Mouse (Mus musculus) liver, adult 2 months (tissue): ENCODE measurements at regions not wholly inside any gene's neighbourhood (a gene's known extent, or its start where the extent isn't known, plus 50 kb on each side); places are given as distances from the start of the nearest gene placed in this dataset.

ENCODE experiments used
- DNase-seq: peaks from one replicate; pipeline ENCODE4 v3.0.0-alpha.2; 2011; ENCODE audit warnings: low read depth, low spot score; ENCODE audit errors: extremely low read depth
- H3K27ac ChIP-seq: fragments of 200-500 bp; replicated peaks from 2 replicates; pipeline ENCODE4 v1.5.1; 2012; ENCODE audit warnings: low read depth, mild to moderate bottlenecking, control low read depth, inconsistent platforms, low read length; ENCODE audit not compliant: insufficient read depth
- H3K27me3 ChIP-seq: fragments of 200-500 bp; 2 replicates; pipeline ENCODE4 v1.6.1; 2012; ENCODE audit warnings: mild to moderate bottlenecking, moderate library complexity, low read length, inconsistent platforms; ENCODE audit not compliant: control insufficient read depth, insufficient read depth
- H3K36me3 ChIP-seq: fragments of 200-500 bp; 2 replicates; pipeline ENCODE4 v1.6.1; 2012; ENCODE audit warnings: low read length, inconsistent platforms; ENCODE audit not compliant: control insufficient read depth, insufficient read depth
- H3K4me1 ChIP-seq: fragments of 200-500 bp; 2 replicates; pipeline ENCODE4 v1.6.1; 2011; ENCODE audit warnings: low read length; ENCODE audit not compliant: control insufficient read depth, insufficient read depth
- H3K4me3 ChIP-seq: fragments of 200-500 bp; 2 replicates; pipeline ENCODE4 v1.5.1; 2011; ENCODE audit warnings: low read depth, mild to moderate bottlenecking, control low read depth, low read length, moderate library complexity; ENCODE audit not compliant: insufficient read depth
- H3K79me2 ChIP-seq: fragments of 200-500 bp; 2 replicates; pipeline ENCODE4 v1.6.1; 2012; ENCODE audit warnings: inconsistent platforms, mild to moderate bottlenecking, low read length, moderate library complexity; ENCODE audit not compliant: control insufficient read depth, insufficient read depth
- H3K9ac ChIP-seq: fragments of 200-500 bp; 2 replicates; pipeline ENCODE4 v1.6.1; 2012; ENCODE audit warnings: low read depth, mild to moderate bottlenecking, control low read depth, inconsistent platforms, low read length
- CTCF ChIP-seq: fragments of 200-500 bp; IDR thresholded peaks from 2 replicates; pipeline ENCODE4 v1.5.1; 2011; ENCODE audit warnings: low read depth, low read length, control low read depth
- POLR2A ChIP-seq: fragments of 200-500 bp; IDR thresholded peaks from 2 replicates; pipeline ENCODE4 v1.6.1; 2011; ENCODE audit warnings: low read length, control low read depth; ENCODE audit not compliant: insufficient read depth; ENCODE audit errors: extremely low read depth
- WGBS: fragments of 180-500 bp; shearing (Covaris S2); methylation state at CpG from one replicate; pipeline ENCODE4 v1.1.7; 2018; 5-methylcytosine and 5-hydroxymethylcytosine counted together

DNA sequence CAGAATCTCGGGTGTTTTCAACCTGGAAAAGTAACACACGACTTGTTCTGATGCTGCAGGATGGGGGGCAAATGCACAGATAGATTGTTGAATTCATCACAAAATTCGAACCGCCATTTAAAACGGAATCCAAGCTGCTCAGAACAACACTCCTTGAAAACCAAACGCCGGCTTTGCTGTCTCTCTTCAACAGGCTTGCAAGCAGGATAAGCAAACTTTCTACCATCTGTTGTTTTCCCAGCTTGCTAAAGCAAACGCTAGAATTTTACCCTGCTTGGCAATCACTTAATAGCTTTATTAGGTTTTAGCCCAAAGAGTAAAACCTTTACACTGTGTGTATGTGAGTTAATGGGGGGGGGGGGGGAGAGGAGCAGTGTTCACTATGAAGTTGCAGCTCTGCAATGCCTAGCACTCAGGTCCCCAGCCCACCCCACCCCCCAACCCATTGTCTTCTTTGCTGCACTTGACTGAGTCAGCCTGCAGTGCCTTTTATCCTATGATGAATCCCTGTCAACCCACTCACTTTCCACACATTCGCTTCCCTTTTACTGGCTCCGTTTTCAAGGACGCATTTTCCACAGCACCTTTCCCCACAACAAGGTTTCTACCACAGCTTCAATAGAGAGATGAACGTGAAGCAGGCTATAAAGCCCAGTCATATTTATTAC, 190.1 kb upstream of the Fat1 start:
- Histone ChIP-seq H3K79me2 (no peaks in the 10 kb centered on the region), H3K27ac (no peak overlapping the region), H3K36me3 (no peaks in the 10 kb centered on the region), H3K9ac (no peak overlapping the region), H3K27me3 (no peaks in the 10 kb centered on the region), H3K4me1 (no peaks in the 10 kb centered on the region), H3K4me3 (no peak overlapping the region)
- 78% methylated on average over 12 of the region's 12 CpGs for WGBS
- DNase-seq: no peak
- TF ChIP-seq POLR2A: no peak

DNA sequence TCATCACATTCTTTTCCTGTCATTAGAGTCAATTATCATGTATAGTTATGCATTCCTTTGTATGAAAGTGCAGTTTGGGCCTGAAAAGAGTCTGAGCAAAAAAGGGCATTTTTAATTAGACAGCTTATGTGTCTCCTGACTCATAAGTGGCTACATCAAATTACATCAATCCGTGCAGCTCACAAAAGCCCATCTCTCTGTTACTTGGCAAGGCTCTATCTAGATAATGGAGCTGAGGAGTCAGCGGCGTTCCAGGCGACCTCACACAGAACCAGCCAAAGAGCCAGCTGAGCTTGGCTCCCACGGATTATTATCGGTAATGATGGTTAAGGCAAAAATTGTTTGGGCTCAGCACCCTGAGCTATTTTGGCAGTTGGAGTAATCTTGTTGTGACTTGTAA, 176.5 kb upstream of the Fat1 start:
- TF ChIP-seq POLR2A (no peak), CTCF (no peak)
- no peak for DNase-seq
- no peaks in the 10 kb centered on the region for H3K4me1 ChIP-seq
- H3K79me2 ChIP-seq: no peaks in the 10 kb centered on the region
- no peaks in the 10 kb centered on the region for H3K27me3 ChIP-seq
- no peak overlapping the region for H3K27ac ChIP-seq
- 85% methylated on average over 6 of the region's 6 CpGs for WGBS
- H3K4me3 ChIP-seq: no peak overlapping the region
- no peaks in the 10 kb centered on the region for H3K36me3 ChIP-seq
- no peak overlapping the region for H3K9ac ChIP-seq

DNA sequence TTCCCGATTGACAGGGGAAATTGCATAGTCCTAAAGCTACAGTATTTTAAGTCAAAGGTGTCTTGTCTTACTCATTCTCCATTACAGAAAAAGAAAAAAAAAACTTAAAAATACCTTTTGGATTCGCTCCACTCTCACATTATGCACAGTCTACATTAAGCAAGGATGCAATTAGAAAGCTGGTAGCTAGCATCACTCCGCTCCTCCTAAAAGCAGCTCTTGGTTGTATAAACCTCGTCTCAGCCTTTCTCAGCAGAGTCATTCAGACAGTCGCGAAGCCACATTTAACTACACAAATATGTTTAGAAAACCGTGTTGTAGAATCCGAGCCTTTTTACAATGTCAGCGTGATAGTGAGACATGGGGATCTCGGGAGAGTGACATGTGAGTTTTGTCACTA, 172.5 kb upstream of the Fat1 start:
- Histone ChIP-seq H3K9ac (no peak overlapping the region), H3K36me3 (no peaks in the 10 kb centered on the region), H3K27me3 (no peaks in the 10 kb centered on the region), H3K27ac (no peak overlapping the region), H3K4me3 (no peak overlapping the region), H3K79me2 (no peaks in the 10 kb centered on the region), H3K4me1 (peaks cover 2% of the 10 kb centered on the region; the same call in 1 of the 2 replicates)
- 90% methylated on average over 10 of the region's 10 CpGs for WGBS
- TF ChIP-seq POLR2A: no peak
- no peak for TF ChIP-seq CTCF
- DNase-seq: no peak

DNA sequence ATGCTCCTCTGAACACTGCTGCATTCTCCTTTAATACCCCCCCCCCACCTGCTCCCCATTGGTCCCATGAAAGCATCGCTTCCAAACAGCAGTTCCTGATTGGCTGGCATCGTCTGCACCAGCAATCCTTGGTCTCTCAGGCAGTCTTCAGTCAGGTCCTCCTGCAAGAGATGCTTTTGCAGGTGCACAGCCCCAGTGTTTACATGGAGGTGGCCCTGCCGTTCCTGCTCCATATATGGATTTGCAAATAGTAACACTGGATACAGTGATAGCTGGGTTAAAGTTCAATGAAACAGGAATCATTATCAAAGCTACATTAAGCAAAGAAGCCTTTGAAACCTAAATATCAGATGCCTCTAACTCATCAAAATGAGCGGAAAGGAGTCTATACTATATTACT, 170.1 kb upstream of the Fat1 start:
- TF ChIP-seq POLR2A: no peak
- no peak for TF ChIP-seq CTCF
- WGBS: 54% methylated on average over 4 of the region's 4 CpGs
- H3K27me3 ChIP-seq: no peaks in the 10 kb centered on the region
- H3K27ac ChIP-seq: no peak overlapping the region
- DNase-seq: no peak
- H3K36me3 ChIP-seq: no peaks in the 10 kb centered on the region
- H3K4me3 ChIP-seq: no peak overlapping the region
- H3K4me1 ChIP-seq: peaks cover 2% of the 10 kb centered on the region; the same call in 1 of the 2 replicates
- H3K79me2 ChIP-seq: no peaks in the 10 kb centered on the region
- H3K9ac ChIP-seq: no peak overlapping the region

DNA sequence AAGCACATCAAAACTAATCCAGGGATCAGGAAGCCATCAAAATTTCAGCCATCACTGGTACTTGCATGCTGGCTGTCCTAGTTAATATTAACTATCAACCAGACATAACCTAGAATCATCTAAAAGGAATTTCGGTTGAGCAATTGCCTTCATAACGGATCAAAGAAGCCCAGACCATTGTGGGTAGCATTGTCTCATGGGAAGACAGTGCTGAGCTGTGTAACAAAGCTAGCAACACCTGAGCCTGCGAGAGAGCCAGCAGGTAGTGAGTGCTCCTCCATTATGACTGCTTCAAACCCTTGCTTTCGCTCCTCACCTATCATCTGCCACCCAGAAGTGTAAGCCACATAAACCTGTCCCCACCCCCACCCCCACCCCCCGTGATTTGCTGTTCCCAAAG, 169.6 kb upstream of the Fat1 start:
- H3K36me3 ChIP-seq: no peaks in the 10 kb centered on the region
- no peaks in the 10 kb centered on the region for H3K79me2 ChIP-seq
- no peak overlapping the region for H3K4me3 ChIP-seq
- no peak for TF ChIP-seq CTCF
- TF ChIP-seq POLR2A: no peak
- peak; percentile 29 for DNase-seq
- H3K27me3 ChIP-seq: no peaks in the 10 kb centered on the region
- no peak overlapping the region for H3K9ac ChIP-seq
- no peak overlapping the region for H3K27ac ChIP-seq
- peaks cover 2% of the 10 kb centered on the region; the same call in 1 of the 2 replicates for H3K4me1 ChIP-seq
- 35% methylated on average over 5 of the region's 5 CpGs for WGBS

DNA sequence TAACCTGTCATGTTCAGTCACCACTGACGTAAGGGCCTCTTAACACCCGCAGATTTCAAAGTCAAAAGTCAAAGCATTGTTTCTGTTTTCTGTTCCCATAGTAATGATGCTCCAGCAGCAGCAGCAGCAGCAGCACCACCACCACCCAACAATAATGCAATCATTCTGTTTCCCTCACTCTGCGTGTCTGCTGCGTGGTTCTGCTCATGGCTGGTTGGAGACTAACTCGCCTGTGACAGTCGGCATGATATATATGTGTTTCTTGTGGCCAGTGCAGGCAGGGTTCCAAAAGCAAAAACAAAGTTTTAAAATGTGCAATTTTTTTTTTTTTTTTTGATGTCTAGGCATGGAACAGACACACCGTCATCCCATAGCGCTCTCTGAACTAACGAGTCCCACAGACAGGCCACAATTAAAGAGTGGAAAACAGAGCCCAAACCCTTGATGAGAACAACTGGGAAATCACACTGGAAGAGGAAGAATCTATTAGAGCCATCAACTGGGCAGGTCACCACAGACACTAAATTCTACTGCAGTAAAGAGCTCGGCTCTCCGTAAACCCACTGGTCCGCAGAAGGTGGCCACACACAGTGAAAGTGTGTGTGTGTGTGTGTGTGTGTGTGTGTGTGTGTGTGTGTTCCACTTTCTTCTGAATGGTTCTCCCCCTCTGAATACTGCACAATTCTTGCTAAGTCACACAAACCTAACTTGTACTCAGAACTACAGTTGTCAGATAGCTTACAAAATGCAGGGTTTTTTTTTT, 169.0 kb upstream of the Fat1 start:
- no peaks in the 10 kb centered on the region for H3K36me3 ChIP-seq
- no peak overlapping the region for H3K4me3 ChIP-seq
- no peaks in the 10 kb centered on the region for H3K79me2 ChIP-seq
- H3K27ac ChIP-seq: no peak overlapping the region
- WGBS: 80% methylated on average over 12 of the region's 12 CpGs
- no peaks in the 10 kb centered on the region for H3K27me3 ChIP-seq
- no peak for TF ChIP-seq CTCF
- TF ChIP-seq POLR2A: no peak
- no peak overlapping the region for H3K9ac ChIP-seq
- peaks cover 2% of the 10 kb centered on the region; the same call in 1 of the 2 replicates for H3K4me1 ChIP-seq
- no peak for DNase-seq
